17 mouse cellular contexts compared by ENCODE assay signal in genomic region chr2:93747538-93748126, GRCm38 (mm10).
DNase-seq lines count a peak whose midpoint lies in the region; TF ChIP-seq lines count a peak whose summit lies in the region.
"Had no signal": no experiment of that assay in that cellular context is flagged by ENCODE, and none has a peak within 500 bp of the region (broad histone marks: within the 10 kb centered on the region; RNA-seq: fewer than 3 reads in every experiment).

No protein-coding gene starts in this region.

- H3K27me3 ChIP-seq in embryonic facial prominence, embryonic 10.5 days (replicated peaks; ENCODE audit: low read depth, poor library complexity, severe bottlenecking), result peaks cover 6% of the 10 kb centered on the region; the same call in 1 of the 2 replicates
- H3K27me3 ChIP-seq in myocyte (ENCODE audit: control insufficient read depth, insufficient read depth, insufficient read length), result no peaks in the 10 kb centered on the region
- H3K27me3 ChIP-seq: CH12.LX; embryonic facial prominence, embryonic 12.5 days; forebrain, embryonic 15.5 days; heart, embryonic 12.5 days; hindbrain, embryonic 15.5 days had no signal

- no peak overlapping the region for H3ac ChIP-seq in myocyte (ENCODE audit: control insufficient read depth, insufficient read length)

- no peaks in the 10 kb centered on the region for H3K9me3 ChIP-seq in embryonic facial prominence, embryonic 10.5 days
- H3K9me3 ChIP-seq: embryonic facial prominence, embryonic 12.5 days; forebrain, embryonic 15.5 days; heart, embryonic 12.5 days; hindbrain, embryonic 15.5 days had no signal

- no peak overlapping the region for H3K4me2 ChIP-seq in myocyte (ENCODE audit: low read depth)
- H3K4me2 ChIP-seq: embryonic facial prominence, embryonic 12.5 days; forebrain, embryonic 15.5 days; heart, embryonic 12.5 days; hindbrain, embryonic 15.5 days had no signal

- H3K27ac ChIP-seq in gastrocnemius, adult 2 months, result peak overlapping the region; percentile 87
- 0 out of 2 replicates have a peak overlapping the region, but pooled peaks have one; percentile 18 for H3K27ac ChIP-seq in layer of hippocampus, adult 2 months
- peak overlapping the region; percentile 73 for H3K27ac ChIP-seq in embryonic facial prominence, embryonic 10.5 days (replicated peaks)
- H3K27ac ChIP-seq: embryonic facial prominence, embryonic 12.5 days; forebrain, embryonic 15.5 days; hindbrain, embryonic 15.5 days had no signal

- peak; percentile 50 for DNase-seq in gastrocnemius, adult 2 months
- no peak for DNase-seq in gastrocnemius, postnatal 4 days (ENCODE audit: low spot score in 2 of 2)
- DNase-seq in layer of hippocampus, adult 2 months (ENCODE audit: low spot score in 2 of 2), result no peak
- DNase-seq in layer of hippocampus, adult 18-20 months (ENCODE audit: low spot score in 2 of 2), result no peak
- DNase-seq in embryonic facial prominence, embryonic 10.5 days (ENCODE audit: low spot score), result no peak
- no peak for DNase-seq in heart, postnatal 25 days (ENCODE audit: low spot score)
- DNase-seq: adrenal gland, adult 2 months; adrenal gland, postnatal 25 days; cerebellum, adult 2 months; cerebellum, postnatal 10 days; heart, postnatal 36 days had no signal

- no peaks in the 10 kb centered on the region; the same call in 1 of the 2 replicates for H3K36me3 ChIP-seq in embryonic facial prominence, embryonic 10.5 days (replicated peaks)
- H3K36me3 ChIP-seq in myocyte (ENCODE audit: control insufficient read depth, insufficient read depth), result no peaks in the 10 kb centered on the region
- H3K36me3 ChIP-seq: embryonic facial prominence, embryonic 12.5 days; forebrain, embryonic 15.5 days; heart, embryonic 12.5 days; hindbrain, embryonic 15.5 days had no signal

- no peaks in the 10 kb centered on the region for H3K79me2 ChIP-seq in myocyte (ENCODE audit: control insufficient read depth, insufficient read depth)

- TF ChIP-seq CTCF in gastrocnemius, adult 2 months (IDR thresholded peaks at IDR 0.05), result no peak
- no peak for TF ChIP-seq CTCF in layer of hippocampus, adult 2 months (conservative IDR thresholded peaks at IDR 0.05)

- intact Hi-C loops in gastrocnemius, adult 2 months (cut with DNase I), result no loop called here
- intact Hi-C loops in heart, postnatal 25 days (cut with DNase I), result no loop called here

- TF ChIP-seq POLR2A in myocyte (IDR thresholded peaks at IDR 0.05; ENCODE audit: insufficient read length, low read depth), result no peak

- WGBS in embryonic facial prominence, embryonic 10.5 days, result 92% methylated on average over 5 of the region's 5 CpGs

- H3K4me1 ChIP-seq in embryonic facial prominence, embryonic 10.5 days, result peaks cover 76% of the 10 kb centered on the region

- H3K4me3 ChIP-seq in gastrocnemius, adult 2 months, result no peak overlapping the region
- H3K4me3 ChIP-seq in layer of hippocampus, adult 2 months, result no peak overlapping the region
- no peak overlapping the region for H3K4me3 ChIP-seq in embryonic facial prominence, embryonic 10.5 days
- H3K4me3 ChIP-seq in myocyte, result no peak overlapping the region
- H3K4me3 ChIP-seq: embryonic facial prominence, embryonic 12.5 days; forebrain, embryonic 15.5 days; heart, embryonic 12.5 days; hindbrain, embryonic 15.5 days had no signal

TF ChIP-seq in myocyte, 11 proteins besides CTCF, POLR2A, EP300 and RAD21:
- TF ChIP-seq MYOD1 (IDR thresholded peaks at IDR 0.05; ENCODE audit: control insufficient read depth in 1 of 3, insufficient read length in 2 of 3, low read depth in 2 of 3) (peak in 2 of 3 experiments; percentile 8 to 66), MYOG (IDR thresholded peaks at IDR 0.05; ENCODE audit: control insufficient read depth in 1 of 3, insufficient read depth in 1 of 3, insufficient read length in 2 of 3, low read depth in 2 of 3) (no peak), MAX (IDR thresholded peaks at IDR 0.05; ENCODE audit: low read depth) (no peak), E2F4 (IDR thresholded peaks at IDR 0.05; ENCODE audit: insufficient read depth) (no peak), SRF (IDR thresholded peaks at IDR 0.05; ENCODE audit: control insufficient read depth, insufficient read length, low read depth) (no peak)

Comparison
In these comparisons a context has a peak if more than half of its experiments do, and no peak if none do; other contexts are left out.
1. H3K27ac ChIP-seq: peak in every context shown above with its lines; median percentile 87 in gastrocnemius, adult 2 months; 73 in embryonic facial prominence, embryonic 10.5 days; 18 in layer of hippocampus, adult 2 months.